Mouse (Mus musculus) neutrophil, adult 5-6 weeks (primary cell): ENCODE measurements around the gene Rflnb. TPM values are rescaled to one million over a fixed set of nuclear protein-coding genes. Genes with fewer than 3 reads are reported as not detected.

Source experiments
- total RNA-seq: library from RNA; stranded (forward); fragments of 200-1000 nt; gene quantifications from 2 replicates; pipeline ENCODE4 v1.2.3, GENCODE M21; 2017

Rflnb gene
- total RNA-seq, 1 experiment from 2014 or later, result 73.0 TPM

Other genes with a start within 250 kb of the Rflnb start
- gene Doc2b, start 231.7 kb downstream of the Rflnb start, total RNA-seq, result not detected in 2 replicates
- gene Rph3al, start 89.4 kb downstream of the Rflnb start, total RNA-seq, result 6.6 and 7.9 TPM in 2 replicates
- not detected in 2 replicates for gene 1700016K19Rik, start 27.9 kb downstream of the Rflnb start, total RNA-seq
- gene Vps53, start 151.9 kb upstream of the Rflnb start, total RNA-seq, result 26.3 and 28.9 TPM in 2 replicates
- 1.2 and 1.4 TPM in 2 replicates for gene Fam57a, start 151.9 kb upstream of the Rflnb start, total RNA-seq
- gene Dbil5, start 189.8 kb upstream of the Rflnb start, total RNA-seq, result 2.3 TPM in 1 of 2 replicates, not detected in the other
- 5.2 and 5.4 TPM in 2 replicates for gene Gemin4, start 189.9 kb upstream of the Rflnb start, total RNA-seq
- gene Mrm3, start 215.9 kb upstream of the Rflnb start, total RNA-seq, result 6.8 and 7.7 TPM in 2 replicates
- gene Glod4, start 215.9 kb upstream of the Rflnb start, total RNA-seq, result 57.1 and 60.8 TPM in 2 replicates